In the genomic region with DNA sequence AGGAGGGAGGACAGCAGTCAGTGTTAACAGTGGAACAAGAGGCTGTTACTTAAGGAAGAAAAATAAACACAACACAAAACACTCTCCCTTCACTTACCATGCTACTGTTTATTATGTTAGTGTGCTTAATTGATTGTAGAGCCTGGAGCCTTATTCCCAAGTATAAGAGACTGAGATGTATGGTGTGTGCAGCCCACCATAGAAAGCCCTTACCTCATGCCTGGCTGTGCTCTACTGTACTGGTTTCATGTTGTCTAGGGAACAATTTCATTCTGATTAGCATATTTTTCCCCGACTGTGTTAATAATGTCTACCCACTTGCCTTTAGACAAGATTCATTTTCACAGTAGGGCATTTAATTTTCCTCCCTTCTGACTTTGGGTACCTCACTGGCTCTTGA, we compare ENCODE assay signal across 17 mouse cellular contexts.
"Had no signal": no experiment of that assay in that cellular context is flagged by ENCODE, and none has a peak within 500 bp of the region (broad histone marks: within the 10 kb centered on the region; RNA-seq: fewer than 3 reads in every experiment).

No protein-coding gene starts in this region.

- H3K27me3 ChIP-seq: limb, embryonic 12.5 days; liver, embryonic 13.5 days; lung, embryonic 15.5 days; midbrain, embryonic 12.5 days; stomach, embryonic 15.5 days had no signal

- H3K9ac ChIP-seq: limb, embryonic 12.5 days; liver, embryonic 13.5 days; liver, postnatal 0 days; lung, embryonic 15.5 days; midbrain, embryonic 12.5 days; stomach, embryonic 15.5 days had no signal

- H3K4me3 ChIP-seq: layer of hippocampus, adult 2 months; limb, embryonic 12.5 days; liver, embryonic 13.5 days; lung, embryonic 15.5 days; midbrain, embryonic 12.5 days; stomach, embryonic 15.5 days had no signal

- H3K9me3 ChIP-seq: limb, embryonic 12.5 days; liver, embryonic 13.5 days; lung, embryonic 15.5 days; midbrain, embryonic 12.5 days; stomach, embryonic 15.5 days had no signal

- H3K4me2 ChIP-seq: limb, embryonic 12.5 days; liver, embryonic 13.5 days; lung, embryonic 15.5 days; midbrain, embryonic 12.5 days; stomach, embryonic 15.5 days had no signal

- DNase-seq: kidney, adult 11 months; kidney, adult 9 months; kidney, postnatal 4 days; liver; liver, embryonic 13.5 days; liver, postnatal 0 days; lung, postnatal 14 days; retina, postnatal 1 day; right cerebral cortex, postnatal 4 days; thymus, postnatal 36 days had no signal

- H3K36me3 ChIP-seq: limb, embryonic 12.5 days; liver, embryonic 13.5 days; lung, embryonic 15.5 days; midbrain, embryonic 12.5 days; stomach, embryonic 15.5 days had no signal

- H3K4me1 ChIP-seq: limb, embryonic 12.5 days; liver, embryonic 13.5 days; lung, embryonic 15.5 days; midbrain, embryonic 12.5 days; stomach, embryonic 15.5 days had no signal

- H3K27ac ChIP-seq: kidney, postnatal 0 days; layer of hippocampus, adult 2 months; limb, embryonic 12.5 days; liver, embryonic 13.5 days; lung, embryonic 15.5 days; midbrain, embryonic 12.5 days; stomach, embryonic 15.5 days had no signal

- ATAC-seq: liver, postnatal 0 days; midbrain, embryonic 16.5 days had no signal
